ENCODE assay signal across 8 mouse cellular contexts in genomic region chr8:120492193-120492880, GRCm38 (mm10).
DNase-seq lines count a peak whose midpoint lies in the region; ATAC-seq and TF ChIP-seq lines count a peak whose summit lies in the region.

No protein-coding gene starts in this region.

- no peaks in the 10 kb centered on the region for H3K36me3 ChIP-seq in heart, embryonic 14.5 days (ENCODE audit: control insufficient read depth, insufficient read depth, low read length)
- H3K36me3 ChIP-seq in forebrain, embryonic 12.5 days (replicated peaks) = no peaks in the 10 kb centered on the region
- no peaks in the 10 kb centered on the region for H3K36me3 ChIP-seq in myocyte (ENCODE audit: control insufficient read depth, insufficient read depth)

- H3K27me3 ChIP-seq in heart, embryonic 14.5 days (ENCODE audit: control insufficient read depth, insufficient read depth, low read length) = no peaks in the 10 kb centered on the region
- H3K27me3 ChIP-seq in forebrain, embryonic 12.5 days = no peaks in the 10 kb centered on the region
- H3K27me3 ChIP-seq in myocyte (ENCODE audit: control insufficient read depth, insufficient read depth, insufficient read length) = no peaks in the 10 kb centered on the region

- peaks cover 70% of the 10 kb centered on the region for H3K79me2 ChIP-seq in myocyte (ENCODE audit: control insufficient read depth, insufficient read depth)

- no peak overlapping the region for H3K4me3 ChIP-seq in heart, embryonic 14.5 days (ENCODE audit: control insufficient read depth in 1 of 2, insufficient read depth in 1 of 2, low read depth in 1 of 2, low read length in 2 of 2)
- peak overlapping the region; percentile 17 for H3K4me3 ChIP-seq in forebrain, embryonic 12.5 days (replicated peaks)
- H3K4me3 ChIP-seq in myocyte = no peak overlapping the region

- H3K27ac ChIP-seq in heart, embryonic 14.5 days (replicated peaks in 1 of 2; ENCODE audit: control insufficient read depth in 1 of 2, insufficient read depth in 1 of 2, low read depth in 2 of 2, low read length in 2 of 2) = 0 out of 4 replicates have a peak overlapping the region, but pooled peaks of 1 of the 2 experiments have one; percentile 2
- no peak overlapping the region for H3K27ac ChIP-seq in forebrain, embryonic 12.5 days

- H3K9me3 ChIP-seq in heart, embryonic 14.5 days (ENCODE audit: control insufficient read depth, low read length) = no peaks in the 10 kb centered on the region
- no peaks in the 10 kb centered on the region for H3K9me3 ChIP-seq in forebrain, embryonic 12.5 days

- H3K4me1 ChIP-seq in heart, embryonic 14.5 days (ENCODE audit: control insufficient read depth in 2 of 2, insufficient read depth in 2 of 2, low read length in 2 of 2) = peaks cover 61 to 68% of the 10 kb centered on the region in 2 experiments
- peaks cover 80% of the 10 kb centered on the region for H3K4me1 ChIP-seq in forebrain, embryonic 12.5 days

- H3K4me2 ChIP-seq in heart, embryonic 14.5 days (ENCODE audit: low read length) = peak overlapping the region; percentile 37; the same call in 1 of the 2 replicates
- H3K4me2 ChIP-seq in forebrain, embryonic 12.5 days = peak overlapping the region; percentile 96
- peak overlapping the region; percentile 21 for H3K4me2 ChIP-seq in myocyte (ENCODE audit: low read depth)

- TF ChIP-seq POLR2A in myocyte (IDR thresholded peaks at IDR 0.05; ENCODE audit: insufficient read length, low read depth) = no peak

- 31% methylated on average over 14 of the region's 14 CpGs for WGBS in heart, embryonic 14.5 days
- 55% methylated on average over 14 of the region's 14 CpGs for WGBS in forebrain, embryonic 12.5 days

- H3ac ChIP-seq in myocyte (ENCODE audit: control insufficient read depth, insufficient read length) = no peak overlapping the region

- H3K9ac ChIP-seq in heart, embryonic 14.5 days (ENCODE audit: low read length) = peak overlapping the region; percentile 26; the same call in 1 of the 2 replicates
- peak overlapping the region; percentile 36 for H3K9ac ChIP-seq in forebrain, embryonic 12.5 days

- no peak for DNase-seq in heart, adult 8-10 months (ENCODE audit: low spot score)
- DNase-seq in kidney, postnatal 25 days = peak; percentile 70 to 75
- no peak for DNase-seq in retina, embryonic 14.5 days (ENCODE audit: low spot score)
- no peak for DNase-seq in ovary, adult 18-20 months (ENCODE audit: low spot score)
- no peak for DNase-seq in layer of hippocampus, adult 18-20 months (ENCODE audit: low spot score in 2 of 2)

- ATAC-seq in heart, embryonic 14.5 days (ENCODE audit: insufficient number of reproducible peaks, insufficient read depth, low FRiP score, low read depth) = no peak
- ATAC-seq in forebrain, embryonic 12.5 days (ENCODE audit: low FRiP score) = no peak

TF ChIP-seq in myocyte, 11 proteins besides CTCF, POLR2A, EP300 and RAD21:
- TF ChIP-seq REST (IDR thresholded peaks at IDR 0.05; ENCODE audit: insufficient read depth, insufficient read length) = no peak
- no peak for TF ChIP-seq SRF (IDR thresholded peaks at IDR 0.05; ENCODE audit: control insufficient read depth, insufficient read length, low read depth)
- TF ChIP-seq MAX (IDR thresholded peaks at IDR 0.05; ENCODE audit: low read depth) = no peak
- TF ChIP-seq MYOG (IDR thresholded peaks at IDR 0.05; ENCODE audit: control insufficient read depth in 1 of 3, insufficient read depth in 1 of 3, insufficient read length in 2 of 3, low read depth in 2 of 3) = no peak
- TF ChIP-seq TCF3 (IDR thresholded peaks at IDR 0.05; ENCODE audit: insufficient read length, low read depth) = no peak
- TF ChIP-seq MYOD1 (IDR thresholded peaks at IDR 0.05; ENCODE audit: control insufficient read depth in 1 of 3, insufficient read length in 2 of 3, low read depth in 2 of 3) = no peak
- TF ChIP-seq USF1 (IDR thresholded peaks at IDR 0.05; ENCODE audit: low read depth) = no peak
- TF ChIP-seq POLR2AphosphoS2 (IDR thresholded peaks at IDR 0.05; ENCODE audit: insufficient read length, low read depth) = no peak
- TF ChIP-seq E2F4 (IDR thresholded peaks at IDR 0.05; ENCODE audit: insufficient read depth) = no peak
- no peak for TF ChIP-seq CEBPB (IDR thresholded peaks at IDR 0.05; ENCODE audit: insufficient read depth, poor library complexity, severe bottlenecking)
- TF ChIP-seq TCF12 (IDR thresholded peaks at IDR 0.05; ENCODE audit: insufficient read depth, poor library complexity, severe bottlenecking) = no peak
TF ChIP-seq in myocyte: peak in this region for 0.

Comparison
In these comparisons a context has a peak if more than half of its experiments do, and no peak if none do; other contexts are left out.
1. H3K4me2 ChIP-seq: peak in every context shown above with its lines; median percentile 96 in forebrain, embryonic 12.5 days; 37 in heart, embryonic 14.5 days; 21 in myocyte.
2. DNase-seq: peak in kidney, postnatal 25 days (2 of 2); none in heart, adult 8-10 months (single experiment), retina, embryonic 14.5 days (single experiment), ovary, adult 18-20 months (single experiment) and layer of hippocampus, adult 18-20 months (0 of 2).